9 mouse cellular contexts compared by ENCODE assay signal in the genomic region with DNA sequence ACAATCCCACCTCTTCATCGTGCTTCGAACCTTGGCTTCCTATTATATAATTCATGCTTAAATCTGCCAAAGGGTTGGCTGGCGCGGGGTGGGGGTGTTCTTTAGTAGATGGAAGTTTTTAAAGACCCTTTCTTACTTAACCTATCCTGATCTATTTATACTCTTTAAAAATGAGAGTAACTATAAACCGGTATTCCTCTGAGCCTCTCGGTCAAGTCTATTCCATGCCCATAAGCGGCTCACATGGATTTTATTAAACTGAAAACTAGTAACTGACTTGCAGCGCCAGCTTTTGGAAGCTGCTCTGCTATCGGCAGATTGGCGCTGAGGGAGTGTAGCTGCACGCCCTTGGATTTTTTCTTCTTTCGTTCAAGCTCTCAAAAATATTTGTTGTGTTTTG. TPM values are rescaled to one million over a fixed set of nuclear protein-coding genes. Genes with fewer than 3 reads are reported as not detected.
DNase-seq lines count a peak whose midpoint lies in the region; ATAC-seq lines count a peak whose summit lies in the region.
"Had no signal": no experiment of that assay in that cellular context is flagged by ENCODE, and none has a peak within 500 bp of the region (broad histone marks: within the 10 kb centered on the region; RNA-seq: fewer than 3 reads in every experiment).

No protein-coding gene starts in this region.

- WGBS in heart, embryonic 15.5 days = 7% methylated on average over 12 of the region's 12 CpGs
- 12% methylated on average over 12 of the region's 12 CpGs for WGBS in midbrain, embryonic 12.5 days

- no peaks in the 10 kb centered on the region for H3K9me3 ChIP-seq in heart, embryonic 15.5 days (replicated peaks)
- no peaks in the 10 kb centered on the region for H3K9me3 ChIP-seq in midbrain, embryonic 12.5 days

- no peak overlapping the region for H3K27ac ChIP-seq in heart, embryonic 15.5 days
- no peak overlapping the region for H3K27ac ChIP-seq in midbrain, embryonic 12.5 days (replicated peaks)

- H3K27me3 ChIP-seq in heart, embryonic 15.5 days = peaks cover 10% of the 10 kb centered on the region
- peaks cover 19% of the 10 kb centered on the region for H3K27me3 ChIP-seq in midbrain, embryonic 12.5 days
- H3K27me3 ChIP-seq: CH12.LX had no signal

- no peak overlapping the region for H3K9ac ChIP-seq in heart, embryonic 15.5 days
- no peak overlapping the region for H3K9ac ChIP-seq in midbrain, embryonic 12.5 days (replicated peaks)

- H3K36me3 ChIP-seq in heart, embryonic 15.5 days = no peaks in the 10 kb centered on the region
- H3K36me3 ChIP-seq in midbrain, embryonic 12.5 days = no peaks in the 10 kb centered on the region

- ATAC-seq in heart, embryonic 15.5 days (replicated peaks; ENCODE audit: insufficient number of reproducible peaks, insufficient read depth, low FRiP score, low read depth) = no peak
- no peak for ATAC-seq in midbrain, embryonic 12.5 days (ENCODE audit: low FRiP score, low read depth)
- no peak for ATAC-seq in megakaryocyte-erythroid progenitor cell, adult 5-6 weeks (replicated peaks; ENCODE audit: low FRiP score, low TSS enrichment, poor library complexity, severe bottlenecking)

- DNase-seq in gastrocnemius, adult 18-20 months (ENCODE audit: low spot score) = peak; percentile 9
- DNase-seq in gastrocnemius, postnatal 4 days (ENCODE audit: low spot score in 2 of 2) = no peak
- peak; percentile 55 for DNase-seq in embryo, embryonic 10.5 days (ENCODE audit: low spot score)
- peak; percentile 27 for DNase-seq in kidney, postnatal 10 days
- no peak for DNase-seq in urinary bladder, postnatal 36 days (ENCODE audit: low spot score in 2 of 2)

- peak overlapping the region; percentile 100 for H3K4me2 ChIP-seq in heart, embryonic 15.5 days
- H3K4me2 ChIP-seq in midbrain, embryonic 12.5 days (replicated peaks) = peak overlapping the region; percentile 100

- H3K4me1 ChIP-seq in heart, embryonic 15.5 days (replicated peaks) = peaks cover 6% of the 10 kb centered on the region; the same call in 1 of the 2 replicates
- peaks cover 4% of the 10 kb centered on the region; the same call in 1 of the 2 replicates for H3K4me1 ChIP-seq in midbrain, embryonic 12.5 days

- peak overlapping the region; percentile 78 for H3K4me3 ChIP-seq in heart, embryonic 15.5 days
- peak overlapping the region; percentile 78 for H3K4me3 ChIP-seq in midbrain, embryonic 12.5 days

RNA-seq across cellular contexts. Expression of gene Mme, which starts 55.1 kb away (rescaled TPM):
- 1 to 10 TPM; 4.3 to 5.5 TPM for total RNA-seq in gastrocnemius, adult 18-20 months (2021)
- 10 to 100 TPM in 1 of 2 experiments, 1 to 10 TPM in 1; 9.4 to 11.0 TPM for total RNA-seq in gastrocnemius, postnatal 4 days (2021)
- 3.2 and 3.9 TPM in 2 replicates for polyA plus RNA-seq in heart, embryonic 15.5 days (2015; fragmentation: Nextera tagmentation; extraction: Ambion mirVana)
- polyA plus RNA-seq in midbrain, embryonic 12.5 days (2016; fragmentation: Nextera tagmentation; extraction: Ambion mirVana) = 10.3 and 12.6 TPM in 2 replicates
- not detected in 2 replicates for total RNA-seq in megakaryocyte-erythroid progenitor cell, adult 5-6 weeks (2014; fragmentation: Nextera tagmentation)
- total RNA-seq in megakaryocyte-erythroid progenitor cell, adult 5-6 weeks (2017) = not detected in 2 replicates
- total RNA-seq: CH12.LX had no signal

Comparison
In these comparisons a context has a peak if more than half of its experiments do, and no peak if none do; other contexts are left out.
1. DNase-seq: peak in gastrocnemius, adult 18-20 months (single experiment), embryo, embryonic 10.5 days (single experiment) and kidney, postnatal 10 days (single experiment); none in gastrocnemius, postnatal 4 days (0 of 2) and urinary bladder, postnatal 36 days (0 of 2).
2. RNA of gene Mme, which starts 55.1 kb away (total RNA-seq): 9.4 to 11.0 TPM in gastrocnemius, postnatal 4 days and 4.3 to 5.5 TPM in gastrocnemius, adult 18-20 months; not detected in megakaryocyte-erythroid progenitor cell, adult 5-6 weeks; every median in the first group is over 4 times any median in the second.